Comparison of ENCODE assay signal across 35 mouse cellular contexts in genomic region chr10:117610160-117610764, GRCm38 (mm10).
"Had no signal": no experiment of that assay in that cellular context is flagged by ENCODE, and none has a peak within 500 bp of the region (broad histone marks: within the 10 kb centered on the region; RNA-seq: fewer than 3 reads in every experiment).

No protein-coding gene starts in this region.

- H3K9ac ChIP-seq: heart, embryonic 12.5 days; heart, embryonic 13.5 days; heart, embryonic 15.5 days; hindbrain, embryonic 12.5 days; hindbrain, embryonic 13.5 days; hindbrain, embryonic 14.5 days; hindbrain, embryonic 15.5 days; intestine, embryonic 15.5 days; kidney, embryonic 15.5 days had no signal

- H3K4me2 ChIP-seq: heart, embryonic 11.5 days; heart, embryonic 12.5 days; heart, embryonic 13.5 days; heart, embryonic 15.5 days; hindbrain, embryonic 12.5 days; hindbrain, embryonic 13.5 days; hindbrain, embryonic 14.5 days; hindbrain, embryonic 15.5 days; intestine, embryonic 15.5 days; kidney, embryonic 15.5 days had no signal

- H3K4me3 ChIP-seq: heart, embryonic 10.5 days; heart, embryonic 12.5 days; heart, embryonic 13.5 days; heart, embryonic 15.5 days; hindbrain, embryonic 10.5 days; hindbrain, embryonic 12.5 days; hindbrain, embryonic 13.5 days; hindbrain, embryonic 15.5 days; intestine, embryonic 15.5 days; kidney, embryonic 15.5 days; layer of hippocampus, adult 2 months had no signal

- H3K27me3 ChIP-seq: heart, embryonic 12.5 days; heart, embryonic 13.5 days; heart, embryonic 15.5 days; hindbrain, embryonic 12.5 days; hindbrain, embryonic 13.5 days; hindbrain, embryonic 15.5 days; intestine, embryonic 15.5 days; kidney, embryonic 15.5 days had no signal

- ATAC-seq: hindbrain, embryonic 16.5 days; hindbrain, postnatal 0 days; inflammation-experienced regulatory T-cells, adult 6 months; intestine, embryonic 15.5 days; intestine, embryonic 16.5 days; intestine, postnatal 0 days had no signal

- H3K9me3 ChIP-seq: heart, embryonic 10.5 days; heart, embryonic 13.5 days; heart, embryonic 15.5 days; hindbrain, embryonic 10.5 days; hindbrain, embryonic 12.5 days; hindbrain, embryonic 13.5 days; hindbrain, embryonic 15.5 days; intestine, embryonic 15.5 days; kidney, embryonic 15.5 days had no signal

- H3K36me3 ChIP-seq: heart, embryonic 10.5 days; heart, embryonic 12.5 days; heart, embryonic 13.5 days; heart, embryonic 15.5 days; hindbrain, embryonic 10.5 days; hindbrain, embryonic 12.5 days; hindbrain, embryonic 13.5 days; hindbrain, embryonic 15.5 days; intestine, embryonic 15.5 days; kidney, embryonic 15.5 days had no signal

- H3K27ac ChIP-seq: heart, embryonic 10.5 days; heart, embryonic 13.5 days; heart, embryonic 15.5 days; hindbrain, embryonic 10.5 days; hindbrain, embryonic 12.5 days; hindbrain, embryonic 13.5 days; hindbrain, embryonic 14.5 days; hindbrain, embryonic 15.5 days; hindbrain, postnatal 0 days; intestine, embryonic 15.5 days; kidney, embryonic 15.5 days; kidney, postnatal 0 days; layer of hippocampus, adult 2 months had no signal

- H3K4me1 ChIP-seq: heart, embryonic 12.5 days; heart, embryonic 13.5 days; heart, embryonic 15.5 days; hindbrain, embryonic 10.5 days; hindbrain, embryonic 12.5 days; hindbrain, embryonic 13.5 days; hindbrain, embryonic 15.5 days; kidney, embryonic 15.5 days had no signal

- DNase-seq: heart, postnatal 10 days; heart, postnatal 14 days; heart, postnatal 36 days; heart, postnatal 4 days; kidney, adult 11 months; kidney, adult 18-20 months; kidney, adult 2 months; kidney, adult 8-10 months; kidney, adult 9 months; kidney, postnatal 10 days; kidney, postnatal 14 days; kidney, postnatal 25 days; kidney, postnatal 36 days; kidney, postnatal 4 days; layer of hippocampus, adult 9-11 months; layer of hippocampus, postnatal 36 days had no signal
